Mouse (Mus musculus) hindbrain, postnatal 0 days (tissue): Measurements from ENCODE around the gene Setd3. TPM values are rescaled to one million over a fixed set of nuclear protein-coding genes. Genes with fewer than 3 reads are reported as not detected.

Experiments
- ATAC-seq: fragments of 200-750 bp; cut with Nextera tagmentation; 2 replicates; pipeline ENCODE4 v1.8.0; 2017; ENCODE audit warnings: mild to moderate bottlenecking, moderate TSS enrichment, moderate library complexity
- DNase-seq: peaks from one replicate; pipeline ENCODE4 v3.0.0-alpha.2; 2015; ENCODE audit warnings: low spot score
- H3K27ac ChIP-seq: fragments of 300-500 bp; sonication (generic); 2 replicates; pipeline ENCODE4 v1.5.1; 2014; ENCODE audit warnings: mild to moderate bottlenecking
- H3K27me3 ChIP-seq: fragments of 300-500 bp; sonication (generic); 2 replicates; pipeline ENCODE4 v1.6.1; 2014; ENCODE audit warnings: low read length, mixed read lengths; ENCODE audit not compliant: insufficient read depth
- H3K36me3 ChIP-seq: fragments of 300-500 bp; sonication (generic); 2 replicates; pipeline ENCODE4 v1.6.1; 2014; ENCODE audit warnings: low read length, mixed read lengths; ENCODE audit not compliant: insufficient read depth
- H3K4me1 ChIP-seq: fragments of 300-500 bp; sonication (generic); 2 replicates; pipeline ENCODE4 v1.6.1; 2014; ENCODE audit warnings: antibody characterized with exemption, low read length, mixed read lengths; ENCODE audit not compliant: insufficient read depth
- H3K4me2 ChIP-seq: fragments of 300-500 bp; sonication (generic); 2 replicates; pipeline ENCODE4 v1.6.1; 2014; ENCODE audit warnings: low read depth, mild to moderate bottlenecking, low read length, moderate library complexity, mixed read lengths
- H3K4me3 ChIP-seq: fragments of 300-500 bp; sonication (generic); 2 replicates; pipeline ENCODE4 v1.5.1; 2014; ENCODE audit warnings: low read length
- H3K9ac ChIP-seq: fragments of 300-500 bp; sonication (generic); replicated peaks from 2 replicates; pipeline ENCODE4 v1.6.1; 2014; ENCODE audit warnings: mild to moderate bottlenecking, low read length, moderate library complexity, mixed read lengths
- H3K9me3 ChIP-seq: fragments of 300-500 bp; sonication (generic); 2 replicates; pipeline ENCODE4 v1.6.1; 2016; ENCODE audit warnings: low read length, mixed read lengths
- CTCF ChIP-seq: IDR thresholded peaks from 2 replicates; pipeline ENCODE4 v1.5.1; 2016; ENCODE audit warnings: antibody characterized with exemption, control low read depth, low read depth
- WGBS: fragments of 180-500 bp; shearing (Covaris S2); extraction: QIAGEN DNeasy Blood & Tissue Kit; methylation state at CpG from one replicate; pipeline ENCODE4 v1.1.7; 2014; 5-methylcytosine and 5-hydroxymethylcytosine counted together
- polyA plus RNA-seq: library from polyadenylated mRNA; unstranded; fragments of >200 nt; fragmentation: Nextera tagmentation; extraction: Ambion mirVana; gene quantifications from 2 replicates; pipeline ENCODE4 v1.2.1, GENCODE M21; 2015
- total RNA-seq: library from RNA; depleted of rRNA; stranded (reverse); fragments of >200 nt; gene quantifications from 2 replicates; pipeline ENCODE4 v1.2.3, GENCODE M21; 2014; rRNA removed

Gene Setd3
- total and polyA plus RNA-seq, 2 experiments from 2014 or later = 61.3 to 87.1 TPM

DNA sequence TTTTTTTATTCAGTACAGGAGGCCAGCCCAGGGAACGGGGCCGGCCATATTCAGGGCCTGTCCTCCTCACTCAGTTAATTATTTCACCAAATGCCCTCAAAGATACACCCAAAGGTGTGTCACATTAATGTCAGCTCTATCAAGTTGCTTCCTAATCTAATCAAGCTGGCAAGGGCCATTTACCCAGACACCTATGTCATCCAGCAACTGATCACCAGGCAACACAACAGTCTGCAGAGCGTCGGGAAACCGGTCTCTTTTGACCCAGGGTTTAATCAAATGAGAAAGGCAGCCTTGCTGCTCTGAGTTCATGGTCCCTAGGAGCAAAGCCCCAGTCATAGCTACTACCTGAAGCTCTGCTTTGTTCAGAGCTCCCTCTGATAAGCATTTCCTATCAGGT is 117.0 kb downstream of the Setd3 start:
- Histone ChIP-seq H3K4me2 (no peak overlapping the region), H3K4me3 (no peak overlapping the region), H3K36me3 (no peaks in the 10 kb centered on the region), H3K4me1 (no peaks in the 10 kb centered on the region), H3K27ac (no peak overlapping the region), H3K9ac (no peak overlapping the region), H3K27me3 (no peaks in the 10 kb centered on the region), H3K9me3 (no peaks in the 10 kb centered on the region)
- WGBS = 74% methylated on average over 5 of the region's 5 CpGs
- no peak for TF ChIP-seq CTCF
- ATAC-seq (no peak), DNase-seq (no peak)

DNA sequence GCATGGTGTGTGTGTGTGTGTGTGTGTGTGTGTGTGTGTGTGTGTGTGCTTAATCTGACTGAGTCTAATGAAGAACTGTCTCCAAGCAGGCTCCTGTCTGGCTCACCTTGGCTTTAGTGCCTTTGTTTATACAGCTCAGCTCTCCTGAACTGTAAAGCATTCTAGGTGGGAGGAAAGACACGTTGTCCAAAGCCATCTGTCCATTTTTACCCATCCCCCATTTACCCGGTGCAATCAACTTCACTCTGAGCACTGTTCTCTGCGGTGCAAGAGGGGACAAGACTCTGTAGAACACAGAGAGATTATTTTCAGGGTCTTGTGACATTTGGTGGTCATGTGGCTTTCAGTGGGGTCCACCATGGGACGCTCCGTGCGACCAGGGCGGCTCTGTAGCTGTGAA is 117.5 kb downstream of the Setd3 start:
- TF ChIP-seq CTCF = no peak
- DNase-seq (no peak), ATAC-seq (no peak; the same call in 1 of the 2 replicates)
- WGBS = 83% methylated on average over 7 of the region's 7 CpGs
- Histone ChIP-seq H3K4me1 (no peaks in the 10 kb centered on the region), H3K4me2 (no peak overlapping the region), H3K27me3 (no peaks in the 10 kb centered on the region), H3K4me3 (no peak overlapping the region), H3K9me3 (no peaks in the 10 kb centered on the region), H3K9ac (no peak overlapping the region), H3K27ac (no peak overlapping the region), H3K36me3 (no peaks in the 10 kb centered on the region)

Other genes with a start within 250 kb of the Setd3 start
- 30.0 and 31.6 TPM in 2 replicates for gene Bcl11b, start 175.7 kb downstream of the Setd3 start, total RNA-seq
- 9.8 and 12.0 TPM in 2 replicates for gene Bcl11b, start 175.7 kb downstream of the Setd3 start, polyA plus RNA-seq
- 8.0 and 10.7 TPM in 2 replicates for gene Ccnk, start 265 bp upstream of the Setd3 start, total RNA-seq
- gene Ccnk, start 265 bp upstream of the Setd3 start, polyA plus RNA-seq = 2.3 and 2.8 TPM in 2 replicates
- 86.3 and 94.7 TPM in 2 replicates for gene Ccdc85c, start 96.1 kb upstream of the Setd3 start, total RNA-seq
- 16.9 and 17.0 TPM in 2 replicates for gene Ccdc85c, start 96.1 kb upstream of the Setd3 start, polyA plus RNA-seq
- 10.2 and 10.8 TPM in 2 replicates for gene Hhipl1, start 127.0 kb upstream of the Setd3 start, total RNA-seq
- gene Hhipl1, start 127.0 kb upstream of the Setd3 start, polyA plus RNA-seq = 2.8 and 3.2 TPM in 2 replicates
- 36.3 and 39.8 TPM in 2 replicates for gene Cyp46a1, start 155.1 kb upstream of the Setd3 start, total RNA-seq
- 46.2 and 49.7 TPM in 2 replicates for gene Cyp46a1, start 155.1 kb upstream of the Setd3 start, polyA plus RNA-seq
- 45.8 and 55.2 TPM in 2 replicates for gene Eml1, start 191.6 kb upstream of the Setd3 start, total RNA-seq
- gene Eml1, start 191.6 kb upstream of the Setd3 start, polyA plus RNA-seq = 41.2 and 42.1 TPM in 2 replicates